Mouse (Mus musculus) neural tube, embryonic 11.5 days (tissue): Measurements from ENCODE around the gene Hist1h3h. TPM values are rescaled to one million over a fixed set of nuclear protein-coding genes. Genes with fewer than 3 reads are reported as not detected.
A peak's percentile ranks its signal among the peaks of the same experiment; 100 is the strongest.
"Not testable (repeated sequence)": the region's sequence is repeated elsewhere in the genome, so short reads cannot be mapped to it uniquely, and the experiment has no call there.

ENCODE experiments used
- ATAC-seq: fragments of 200-750 bp; cut with Nextera tagmentation; 2 replicates; pipeline ENCODE4 v1.8.0; 2017; ENCODE audit warnings: moderate number of reproducible peaks, mild to moderate bottlenecking, moderate TSS enrichment, moderate library complexity; ENCODE audit not compliant: insufficient read depth, low FRiP score, low TSS enrichment
- DNase-seq: peaks from one replicate; pipeline ENCODE4 v3.0.0-alpha.2; 2015; ENCODE audit warnings: low spot score
- H3K27ac ChIP-seq: fragments of 300-500 bp; sonication (generic); 2 replicates; pipeline ENCODE4 v1.5.1; 2014; ENCODE audit warnings: low read depth, mild to moderate bottlenecking, low read length
- H3K27me3 ChIP-seq: fragments of 300-500 bp; sonication (generic); 2 replicates; pipeline ENCODE4 v1.6.1; 2014; ENCODE audit warnings: mild to moderate bottlenecking, low read length, mixed read lengths; ENCODE audit not compliant: control insufficient read depth, insufficient read depth
- H3K36me3 ChIP-seq: fragments of 300-500 bp; sonication (generic); 2 replicates; pipeline ENCODE4 v1.6.1; 2014; ENCODE audit warnings: mild to moderate bottlenecking, low read length, moderate library complexity, mixed read lengths; ENCODE audit not compliant: control insufficient read depth, insufficient read depth
- H3K4me1 ChIP-seq: fragments of 300-500 bp; sonication (generic); 2 replicates; pipeline ENCODE4 v1.6.1; 2014; ENCODE audit warnings: low read length, mixed read lengths; ENCODE audit not compliant: control insufficient read depth, insufficient read depth
- H3K4me2 ChIP-seq: fragments of 300-500 bp; sonication (generic); 2 replicates; pipeline ENCODE4 v1.6.1; 2014; ENCODE audit warnings: low read depth, mild to moderate bottlenecking, moderate library complexity
- H3K4me3 ChIP-seq: fragments of 300-500 bp; sonication (generic); 2 replicates; pipeline ENCODE4 v1.5.1; 2014; ENCODE audit warnings: low read depth, low read length
- H3K9ac ChIP-seq: fragments of 300-500 bp; sonication (generic); 2 replicates; pipeline ENCODE4 v1.6.1; 2014; ENCODE audit warnings: mild to moderate bottlenecking, low read length
- H3K9me3 ChIP-seq: fragments of 300-500 bp; sonication (generic); 2 replicates; pipeline ENCODE4 v1.6.1; 2016; ENCODE audit warnings: low read length; ENCODE audit not compliant: control insufficient read depth
- WGBS: fragments of 180-500 bp; shearing (Covaris S2); extraction: QIAGEN DNeasy Blood & Tissue Kit; methylation state at CpG from one replicate; pipeline ENCODE4 v1.1.7; 2014; 5-methylcytosine and 5-hydroxymethylcytosine counted together
- polyA plus RNA-seq: library from polyadenylated mRNA; unstranded; fragments of >200 nt; fragmentation: Nextera tagmentation; extraction: Ambion mirVana; gene quantifications from 2 replicates; pipeline ENCODE4 v1.2.1, GENCODE M21; 2014

The Hist1h3h gene
- polyA plus RNA-seq, 1 experiment from 2014 or later = 5.6 TPM

- Histone ChIP-seq H3K4me1 (peaks cover 9% of the 10 kb centered on the region; the same call in 1 of the 2 replicates), H3K9ac (peak overlapping the region; percentile 66), H3K27me3 (no peaks in the 10 kb centered on the region), H3K4me2 (peak overlapping the region; percentile 80), H3K27ac (peak overlapping the region; percentile 96), H3K9me3 (no peaks in the 10 kb centered on the region), H3K4me3 (peak overlapping the region; percentile 59), H3K36me3 (no peaks in the 10 kb centered on the region)
- 5% methylated on average over 5 of the region's 5 CpGs for WGBS
- DNase-seq (peak; percentile 54), ATAC-seq (no peak)
Observed at GRCm38 (mm10) chr13:21749387-21750158, 32.1 kb downstream of the Hist1h3h start.

- WGBS = under 1% methylated on average over 43 of the region's 56 CpGs
- Histone ChIP-seq H3K9ac (peak within 1 kb of the TSS; percentile 66), H3K4me3 (peak within 1 kb of the TSS; percentile 59), H3K4me2 (peak within 1 kb of the TSS; percentile 80), H3K27ac (peak within 1 kb of the TSS; percentile 96)
- H3K36me3 ChIP-seq, H3K27me3 ChIP-seq, H3K4me1 ChIP-seq, H3K9me3 ChIP-seq: not testable (repeated sequence)
- peak; percentile 95 for DNase-seq
- peak; percentile 84 for ATAC-seq
Observed at GRCm38 (mm10) chr13:21750159-21751017, 32.9 kb downstream of the Hist1h3h start, which contains the start of gene Hist1h4k. Gene Hist1h4k, minus strand, starts transcription at chr13:21750505.

- ATAC-seq (no peak), DNase-seq (no peak)
- no peak overlapping the region for H3K9ac ChIP-seq
- H3K4me3 ChIP-seq = no peak overlapping the region
- H3K36me3 ChIP-seq = no peaks in the 10 kb centered on the region
- H3K4me2 ChIP-seq = no peak overlapping the region
- no peaks in the 10 kb centered on the region for H3K9me3 ChIP-seq
- H3K27me3 ChIP-seq = no peaks in the 10 kb centered on the region
- H3K27ac ChIP-seq = 0 out of 2 replicates have a peak overlapping the region, but pooled peaks have one; percentile 14
- H3K4me1 ChIP-seq = peaks cover 9% of the 10 kb centered on the region; the same call in 1 of the 2 replicates
Observed at GRCm38 (mm10) chr13:21751417-21751816, 34.0 kb downstream of the Hist1h3h start.

- H3K9ac ChIP-seq = no peak overlapping the region
- no peaks in the 10 kb centered on the region for H3K9me3 ChIP-seq
- DNase-seq (no peak), ATAC-seq (no peak)
- peak overlapping the region; percentile 69; the same call in 1 of the 2 replicates for H3K27ac ChIP-seq
- no peaks in the 10 kb centered on the region for H3K36me3 ChIP-seq
- H3K4me2 ChIP-seq = no peak overlapping the region
- no peak overlapping the region for H3K4me3 ChIP-seq
- WGBS = 76% methylated on average over 3 of the region's 3 CpGs
- no peaks in the 10 kb centered on the region for H3K27me3 ChIP-seq
- H3K4me1 ChIP-seq = peaks cover 9% of the 10 kb centered on the region; the same call in 1 of the 2 replicates
Observed at GRCm38 (mm10) chr13:21751827-21752226, 34.4 kb downstream of the Hist1h3h start.

- H3K4me1 ChIP-seq = peaks cover 9% of the 10 kb centered on the region; the same call in 1 of the 2 replicates
- WGBS = 53% methylated on average over 3 of the region's 3 CpGs
Observed at GRCm38 (mm10) chr13:21752356-21752755, 34.9 kb downstream of the Hist1h3h start.

GRCm38 (mm10) chr13:21753051-21753523 is 35.6 kb downstream of the Hist1h3h start:
- H3K27ac ChIP-seq = peak overlapping the region; percentile 87
- H3K36me3 ChIP-seq = no peaks in the 10 kb centered on the region
- H3K4me1 ChIP-seq = peaks cover 9% of the 10 kb centered on the region; the same call in 1 of the 2 replicates
- peak overlapping the region; percentile 70 for H3K4me2 ChIP-seq
- WGBS = 2% methylated on average over 10 of the region's 10 CpGs
- H3K9ac ChIP-seq = peak overlapping the region; percentile 57
- H3K9me3 ChIP-seq = no peaks in the 10 kb centered on the region
- ATAC-seq (no peak), DNase-seq (peak; percentile 18)
- no peaks in the 10 kb centered on the region for H3K27me3 ChIP-seq
- H3K4me3 ChIP-seq = peak overlapping the region; percentile 38

More at GRCm38 (mm10) chr13:21752356-21752755, 34.9 kb downstream of the Hist1h3h start:
- H3K27ac ChIP-seq = peak overlapping the region; percentile 69; the same call in 1 of the 2 replicates
- H3K4me2 ChIP-seq = peak overlapping the region; percentile 70
- no peaks in the 10 kb centered on the region for H3K27me3 ChIP-seq
- H3K9me3 ChIP-seq = no peaks in the 10 kb centered on the region
- DNase-seq (peak; percentile 18), ATAC-seq (no peak)
- H3K4me3 ChIP-seq = no peak overlapping the region
- H3K9ac ChIP-seq = no peak overlapping the region
- no peaks in the 10 kb centered on the region for H3K36me3 ChIP-seq

- WGBS = 0% methylated on average over 26 of the region's 50 CpGs
- not testable (repeated sequence) for H3K4me1 ChIP-seq
- ATAC-seq = peak; percentile 92
Observed at GRCm38 (mm10) chr13:21753524-21754285, 36.2 kb downstream of the Hist1h3h start, which contains the start of the genes Hist1h2ak and Hist1h2bn. Gene Hist1h2ak, minus strand, starts transcription at chr13:21753827. Gene Hist1h2bn, plus strand, starts transcription at chr13:21754123.

More at GRCm38 (mm10) chr13:21753524-21754285, 36.2 kb downstream of the Hist1h3h start, which contains the start of the genes Hist1h2ak and Hist1h2bn:
- Histone ChIP-seq H3K9ac (peak within 1 kb of the TSS; percentile 57), H3K27ac (peak within 1 kb of the TSS; percentile 87), H3K4me2 (peak within 1 kb of the TSS; percentile 70), H3K4me3 (peak within 1 kb of the TSS; percentile 38)
- peak; percentile 77 for DNase-seq
- H3K9me3 ChIP-seq, H3K27me3 ChIP-seq, H3K36me3 ChIP-seq: not testable (repeated sequence)
